Mouse (Mus musculus): ENCODE data around the gene Eif5a.
"Not testable (repeated sequence)": the region's sequence is repeated elsewhere in the genome, so short reads cannot be mapped to it uniquely, and the experiment has no call there.

Eif5a gene

GRCm38 (mm10) chr11:69920266-69921031, 1.3 kb downstream of the Eif5a start:
- DNase-seq (ENCODE audit: low spot score), result no peak

GRCm38 (mm10) chr11:69919661-69920265, 2.0 kb downstream of the Eif5a start:
- peak; percentile 44 for DNase-seq (ENCODE audit: low spot score)

- no peak for DNase-seq (ENCODE audit: low spot score)
Observed at GRCm38 (mm10) chr11:69919053-69919452, 2.7 kb downstream of the Eif5a start.

GRCm38 (mm10) chr11:69918118-69918517, 3.6 kb downstream of the Eif5a start:
- no peak for DNase-seq (ENCODE audit: low spot score)

GRCm38 (mm10) chr11:69917379-69917948, 4.3 kb downstream of the Eif5a start:
- DNase-seq (ENCODE audit: low spot score), result no peak

GRCm38 (mm10) chr11:69916652-69917378, 4.9 kb downstream of the Eif5a start:
- not testable (repeated sequence) for DNase-seq (ENCODE audit: low spot score)

GRCm38 (mm10) chr11:69915667-69916627, 5.8 kb downstream of the Eif5a start:
- DNase-seq (ENCODE audit: low spot score), result no peak

GRCm38 (mm10) chr11:69914917-69915430, 6.8 kb downstream of the Eif5a start:
- no peak for DNase-seq (ENCODE audit: low spot score)

GRCm38 (mm10) chr11:69914372-69914764, 7.4 kb downstream of the Eif5a start:
- no peak for DNase-seq (ENCODE audit: low spot score)

- DNase-seq (ENCODE audit: low spot score), result peak; percentile 97
Observed at GRCm38 (mm10) chr11:69913554-69914371, 8.0 kb downstream of the Eif5a start, which contains the start of gene Gps2. Gene Gps2 (plus strand): TSS chr11:69913888.

- no peak for DNase-seq (ENCODE audit: low spot score)
Observed at GRCm38 (mm10) chr11:69912716-69913530, 8.8 kb downstream of the Eif5a start.

- DNase-seq (ENCODE audit: low spot score), result no peak
Observed at GRCm38 (mm10) chr11:69911701-69912100, 10.1 kb downstream of the Eif5a start.

GRCm38 (mm10) chr11:69910781-69911560, 10.8 kb downstream of the Eif5a start:
- no peak for DNase-seq (ENCODE audit: low spot score)

GRCm38 (mm10) chr11:69910177-69910576, 11.6 kb downstream of the Eif5a start:
- DNase-seq (ENCODE audit: low spot score), result no peak

- DNase-seq (ENCODE audit: low spot score), result no peak
Observed at GRCm38 (mm10) chr11:69909174-69909573, 12.6 kb downstream of the Eif5a start.

- no peak for DNase-seq (ENCODE audit: low spot score)
Observed at GRCm38 (mm10) chr11:69908645-69909044, 13.1 kb downstream of the Eif5a start.

GRCm38 (mm10) chr11:69904311-69904710, 17.4 kb downstream of the Eif5a start:
- DNase-seq (ENCODE audit: low spot score), result no peak

GRCm38 (mm10) chr11:69902972-69903371, 18.8 kb downstream of the Eif5a start:
- DNase-seq (ENCODE audit: low spot score), result no peak

GRCm38 (mm10) chr11:69901993-69902392, 19.8 kb downstream of the Eif5a start:
- no peak for DNase-seq (ENCODE audit: low spot score)

All from ovary, postnatal 10 days (tissue).